Mouse (Mus musculus): Measurements from ENCODE around the gene Tmem53. TPM values are rescaled to one million over a fixed set of nuclear protein-coding genes. Genes with fewer than 3 reads are reported as not detected.

Tmem53 gene
- polyA plus RNA-seq, 1 experiment from 2014 or later = 13.1 TPM

DNA sequence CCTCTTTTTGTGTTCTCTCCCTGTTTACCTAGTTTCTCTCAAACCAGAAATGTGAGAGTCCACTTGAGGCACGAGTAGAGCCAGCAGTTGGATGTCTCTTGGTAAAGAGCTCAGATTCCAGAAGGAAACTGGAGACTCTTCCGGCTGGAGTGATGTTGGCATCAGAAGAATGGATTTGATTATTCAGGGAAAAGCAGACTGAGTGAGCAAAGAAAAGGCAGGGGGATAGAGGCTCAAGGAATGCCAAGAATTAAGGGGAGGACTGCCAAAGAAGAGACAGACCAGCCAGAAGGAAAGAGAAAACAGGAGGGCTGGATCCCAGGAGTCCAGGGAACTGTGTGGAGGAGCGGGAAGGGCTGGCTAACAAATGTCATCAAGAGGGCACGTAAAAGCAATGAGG is 15.9 kb upstream of the Tmem53 start:
- WGBS = 63% methylated on average over 4 of the region's 4 CpGs

DNA sequence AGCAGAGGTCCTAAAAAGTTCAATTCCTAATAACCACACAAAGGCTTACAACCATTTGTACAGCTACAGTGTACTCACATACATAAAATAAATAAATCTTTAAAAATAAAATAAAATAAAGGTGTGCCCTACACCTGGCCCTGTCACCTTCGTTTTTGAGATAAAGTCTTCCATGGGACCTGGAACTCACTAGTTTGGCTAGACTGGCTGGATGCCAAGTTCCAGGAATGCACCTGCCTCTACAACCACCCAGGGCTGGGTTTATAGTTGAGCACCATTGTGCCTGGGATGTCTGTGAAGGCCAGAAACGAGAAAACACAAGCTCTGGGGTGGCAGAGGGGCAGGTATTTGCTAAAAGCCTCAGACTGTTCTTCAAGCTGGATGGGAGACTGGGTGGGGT is 12.6 kb upstream of the Tmem53 start:
- no peak overlapping the region for H3K9ac ChIP-seq (ENCODE audit: low read depth, low read length)
- no peak overlapping the region for H3K27ac ChIP-seq (ENCODE audit: low read depth, low read length)
- no peaks in the 10 kb centered on the region for H3K4me1 ChIP-seq (replicated peaks; ENCODE audit: control insufficient read depth, insufficient read depth, low read length)
- H3K27me3 ChIP-seq (ENCODE audit: control insufficient read depth, insufficient read depth, low read length) = no peaks in the 10 kb centered on the region
- WGBS = 58% methylated on average over 2 of the region's 2 CpGs
- no peak overlapping the region for H3K4me3 ChIP-seq (ENCODE audit: low read depth, low read length)
- no peaks in the 10 kb centered on the region for H3K9me3 ChIP-seq (ENCODE audit: control insufficient read depth, low read length)
- DNase-seq (ENCODE audit: low spot score) (no peak), ATAC-seq (ENCODE audit: low FRiP score) (no peak)
- no peak overlapping the region for H3K4me2 ChIP-seq (replicated peaks; ENCODE audit: low read depth, low read length)
- H3K36me3 ChIP-seq (ENCODE audit: control insufficient read depth, insufficient read depth, low read length) = no peaks in the 10 kb centered on the region

More for the DNA sequence above, 15.9 kb upstream of the Tmem53 start:
- ATAC-seq (ENCODE audit: low FRiP score) (no peak), DNase-seq (ENCODE audit: low spot score) (no peak)
- Histone ChIP-seq H3K4me3 (ENCODE audit: low read depth, low read length) (no peak overlapping the region), H3K9ac (ENCODE audit: low read depth, low read length) (no peak overlapping the region), H3K27ac (ENCODE audit: low read depth, low read length) (no peak overlapping the region), H3K9me3 (ENCODE audit: control insufficient read depth, low read length) (no peaks in the 10 kb centered on the region), H3K4me2 (replicated peaks; ENCODE audit: low read depth, low read length) (no peak overlapping the region), H3K36me3 (ENCODE audit: control insufficient read depth, insufficient read depth, low read length) (no peaks in the 10 kb centered on the region), H3K4me1 (replicated peaks; ENCODE audit: control insufficient read depth, insufficient read depth, low read length) (no peaks in the 10 kb centered on the region), H3K27me3 (ENCODE audit: control insufficient read depth, insufficient read depth, low read length) (no peaks in the 10 kb centered on the region)

DNA sequence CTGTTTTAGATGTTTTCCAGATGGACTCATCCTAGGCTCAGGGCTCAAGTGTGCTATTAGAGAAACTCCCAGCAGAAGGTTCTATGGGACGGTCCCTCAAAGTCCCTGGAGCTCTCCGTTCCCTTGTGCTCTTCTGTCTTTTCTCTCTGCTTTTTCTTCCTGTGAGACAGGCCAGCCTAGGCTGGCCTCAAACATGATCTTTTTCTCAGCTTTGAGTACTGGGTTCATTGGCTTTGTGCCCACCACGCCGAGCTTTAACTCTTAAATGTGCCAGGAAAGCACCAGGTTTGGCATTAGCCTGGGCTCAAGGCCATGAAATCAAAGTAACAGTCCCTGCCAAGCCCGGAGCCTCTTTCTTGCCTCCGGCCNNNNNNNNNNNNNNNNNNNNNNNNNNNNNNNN is 10.9 kb upstream of the Tmem53 start:
- DNase-seq (ENCODE audit: low spot score) = no peak
- no peaks in the 10 kb centered on the region for H3K27me3 ChIP-seq (ENCODE audit: control insufficient read depth, insufficient read depth, low read length)
- no peak overlapping the region for H3K27ac ChIP-seq (ENCODE audit: low read depth, low read length)
- H3K4me3 ChIP-seq (ENCODE audit: low read depth, low read length) = no peak overlapping the region
- H3K4me2 ChIP-seq (replicated peaks; ENCODE audit: low read depth, low read length) = no peak overlapping the region
- no peak overlapping the region for H3K9ac ChIP-seq (ENCODE audit: low read depth, low read length)
- no peak for ATAC-seq (ENCODE audit: low FRiP score)
- H3K36me3 ChIP-seq (ENCODE audit: control insufficient read depth, insufficient read depth, low read length) = no peaks in the 10 kb centered on the region
- no peaks in the 10 kb centered on the region for H3K9me3 ChIP-seq (ENCODE audit: control insufficient read depth, low read length)
- WGBS = 87% methylated on average over 6 of the region's 6 CpGs
- no peaks in the 10 kb centered on the region for H3K4me1 ChIP-seq (replicated peaks; ENCODE audit: control insufficient read depth, insufficient read depth, low read length)

DNA sequence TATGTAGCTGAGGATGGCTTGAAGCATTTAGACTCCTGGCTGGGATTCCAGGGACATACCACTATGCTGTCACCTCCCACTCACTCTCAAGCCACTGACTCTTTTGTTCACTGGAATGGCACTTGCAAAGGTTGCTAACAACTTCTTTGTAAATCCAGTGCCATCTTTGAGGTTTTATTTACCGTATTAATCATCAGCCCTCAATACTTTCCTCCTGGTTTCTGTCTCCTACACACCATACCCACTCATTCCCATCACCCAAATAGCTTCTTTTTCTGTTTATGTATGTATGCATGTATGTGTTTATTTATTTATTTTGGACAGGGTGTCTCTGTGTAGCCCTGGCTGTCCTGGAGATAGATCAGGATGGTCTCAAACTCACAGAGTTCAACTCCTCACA is 769 bp upstream of the Tmem53 start:
- ATAC-seq (ENCODE audit: low FRiP score) (no peak), DNase-seq (ENCODE audit: low spot score) (no peak)
- Histone ChIP-seq H3K27me3 (ENCODE audit: control insufficient read depth, insufficient read depth, low read length) (no peaks in the 10 kb centered on the region), H3K36me3 (ENCODE audit: control insufficient read depth, insufficient read depth, low read length) (no peaks in the 10 kb centered on the region), H3K4me2 (replicated peaks; ENCODE audit: low read depth, low read length) (peak overlapping the region; percentile 51), H3K4me1 (replicated peaks; ENCODE audit: control insufficient read depth, insufficient read depth, low read length) (no peaks in the 10 kb centered on the region), H3K4me3 (ENCODE audit: low read depth, low read length) (peak overlapping the region; percentile 54; the same call in 1 of the 2 replicates), H3K27ac (ENCODE audit: low read depth, low read length) (no peak overlapping the region), H3K9ac (ENCODE audit: low read depth, low read length) (no peak overlapping the region), H3K9me3 (ENCODE audit: control insufficient read depth, low read length) (no peaks in the 10 kb centered on the region)
- 87% methylated on average over 1 of the region's 1 CpGs for WGBS

DNA sequence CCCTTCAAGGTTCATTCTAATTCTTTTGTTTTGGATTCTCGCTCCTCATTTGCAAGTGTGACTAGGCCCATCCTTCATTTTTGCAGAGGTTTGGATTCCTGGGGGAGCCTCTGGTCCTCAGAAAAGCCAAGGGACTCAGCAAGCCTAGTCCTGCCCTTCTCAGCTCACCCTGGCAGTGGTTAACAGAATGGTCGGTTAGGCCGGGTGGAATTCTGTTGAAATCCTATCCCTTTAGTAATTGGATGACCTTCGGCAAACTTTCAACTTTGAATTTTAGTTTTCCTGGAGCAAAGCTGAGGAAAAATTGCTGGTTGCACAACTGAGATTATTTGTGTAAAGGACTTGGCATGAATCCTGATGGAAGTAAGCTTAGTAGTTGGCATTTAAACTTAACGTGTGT is 600 bp downstream of the Tmem53 start:
- Histone ChIP-seq H3K9me3 (ENCODE audit: control insufficient read depth, low read length) (no peaks in the 10 kb centered on the region), H3K9ac (ENCODE audit: low read depth, low read length) (peak overlapping the region; percentile 69), H3K27me3 (ENCODE audit: control insufficient read depth, insufficient read depth, low read length) (no peaks in the 10 kb centered on the region), H3K4me1 (replicated peaks; ENCODE audit: control insufficient read depth, insufficient read depth, low read length) (no peaks in the 10 kb centered on the region), H3K4me2 (replicated peaks; ENCODE audit: low read depth, low read length) (peak overlapping the region; percentile 51), H3K4me3 (ENCODE audit: low read depth, low read length) (peak overlapping the region; percentile 54), H3K36me3 (ENCODE audit: control insufficient read depth, insufficient read depth, low read length) (no peaks in the 10 kb centered on the region), H3K27ac (ENCODE audit: low read depth, low read length) (peak overlapping the region; percentile 87; the same call in 1 of the 2 replicates)
- WGBS = 25% methylated on average over 5 of the region's 5 CpGs
- ATAC-seq (ENCODE audit: low FRiP score) (peak; percentile 50), DNase-seq (ENCODE audit: low spot score) (no peak)

DNA sequence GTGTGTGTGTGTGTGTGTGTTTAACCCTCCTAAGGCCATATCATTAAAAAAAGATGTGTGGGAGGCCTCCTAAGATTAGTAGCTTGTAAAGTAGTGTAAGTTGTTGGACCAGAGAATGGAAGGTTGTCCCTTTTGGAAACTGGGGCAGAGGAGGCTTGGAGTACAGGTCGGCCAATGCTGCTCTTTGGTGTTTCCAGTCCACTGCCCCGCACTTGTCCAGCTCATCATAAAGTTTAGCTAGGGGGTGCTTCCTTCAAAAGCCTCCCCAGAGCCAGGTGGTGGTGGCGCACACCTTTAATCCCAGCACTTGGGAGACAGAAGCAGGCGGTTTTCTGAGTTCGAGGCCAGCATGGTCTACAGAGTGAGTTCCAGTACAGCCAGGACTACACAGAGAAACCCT is 1.0 kb downstream of the Tmem53 start:
- H3K4me1 ChIP-seq (replicated peaks; ENCODE audit: control insufficient read depth, insufficient read depth, low read length) = no peaks in the 10 kb centered on the region
- H3K4me3 ChIP-seq (ENCODE audit: low read depth, low read length) = no peak overlapping the region
- H3K9me3 ChIP-seq (ENCODE audit: control insufficient read depth, low read length) = no peaks in the 10 kb centered on the region
- no peak overlapping the region for H3K27ac ChIP-seq (ENCODE audit: low read depth, low read length)
- DNase-seq (ENCODE audit: low spot score) = no peak
- no peak for ATAC-seq (ENCODE audit: low FRiP score)
- no peaks in the 10 kb centered on the region for H3K27me3 ChIP-seq (ENCODE audit: control insufficient read depth, insufficient read depth, low read length)
- H3K9ac ChIP-seq (ENCODE audit: low read depth, low read length) = no peak overlapping the region
- no peaks in the 10 kb centered on the region for H3K36me3 ChIP-seq (ENCODE audit: control insufficient read depth, insufficient read depth, low read length)
- WGBS = 86% methylated on average over 5 of the region's 5 CpGs
- H3K4me2 ChIP-seq (replicated peaks; ENCODE audit: low read depth, low read length) = 0 out of 2 replicates have a peak overlapping the region, but pooled peaks have one; percentile 51

DNA sequence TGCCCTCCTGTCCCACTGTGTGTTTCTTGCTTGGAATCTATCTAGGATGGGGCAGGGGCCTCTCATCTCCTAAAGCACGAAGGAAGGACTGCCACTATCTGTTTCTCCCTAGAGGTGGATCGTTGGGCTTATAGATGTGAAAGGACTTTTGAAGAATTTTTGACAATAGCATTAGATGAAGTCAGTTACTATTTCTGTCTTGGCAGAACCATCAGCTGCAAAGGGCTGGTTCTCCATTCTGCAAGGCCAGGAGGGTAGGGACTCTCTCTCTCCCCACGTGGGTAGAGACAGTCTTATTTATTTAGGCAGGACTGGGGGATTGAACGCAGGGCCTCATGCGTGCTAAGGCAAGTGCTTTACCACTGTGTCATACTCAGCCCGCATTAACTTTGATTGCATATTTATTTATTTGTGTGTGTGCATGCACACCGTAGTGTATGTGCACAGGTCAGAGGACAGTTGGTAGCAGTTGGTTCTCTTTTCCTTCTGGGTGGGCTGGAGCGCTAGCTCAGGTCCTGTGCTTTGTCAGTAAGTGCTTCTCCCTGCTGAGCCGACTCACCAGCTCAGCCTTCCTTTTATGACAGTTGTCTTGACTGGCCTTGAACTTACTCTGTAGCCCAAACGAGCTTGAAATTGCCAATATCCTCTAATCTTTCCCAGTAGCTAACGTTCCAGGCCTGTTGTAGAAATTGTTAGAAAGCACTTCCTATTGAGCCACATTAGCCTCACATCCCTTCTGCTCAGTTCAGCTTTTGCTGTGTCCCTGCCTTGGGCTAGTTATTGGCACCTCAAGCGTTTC is 1.7 kb downstream of the Tmem53 start:
- 71% methylated on average over 12 of the region's 12 CpGs for WGBS
- Histone ChIP-seq H3K4me1 (replicated peaks; ENCODE audit: control insufficient read depth, insufficient read depth, low read length) (no peaks in the 10 kb centered on the region), H3K36me3 (ENCODE audit: control insufficient read depth, insufficient read depth, low read length) (no peaks in the 10 kb centered on the region), H3K4me2 (replicated peaks; ENCODE audit: low read depth, low read length) (no peak overlapping the region), H3K27me3 (ENCODE audit: control insufficient read depth, insufficient read depth, low read length) (no peaks in the 10 kb centered on the region), H3K9ac (ENCODE audit: low read depth, low read length) (no peak overlapping the region), H3K4me3 (ENCODE audit: low read depth, low read length) (no peak overlapping the region), H3K9me3 (ENCODE audit: control insufficient read depth, low read length) (no peaks in the 10 kb centered on the region), H3K27ac (ENCODE audit: low read depth, low read length) (no peak overlapping the region)
- ATAC-seq (ENCODE audit: low FRiP score) (no peak), DNase-seq (ENCODE audit: low spot score) (no peak)

DNA sequence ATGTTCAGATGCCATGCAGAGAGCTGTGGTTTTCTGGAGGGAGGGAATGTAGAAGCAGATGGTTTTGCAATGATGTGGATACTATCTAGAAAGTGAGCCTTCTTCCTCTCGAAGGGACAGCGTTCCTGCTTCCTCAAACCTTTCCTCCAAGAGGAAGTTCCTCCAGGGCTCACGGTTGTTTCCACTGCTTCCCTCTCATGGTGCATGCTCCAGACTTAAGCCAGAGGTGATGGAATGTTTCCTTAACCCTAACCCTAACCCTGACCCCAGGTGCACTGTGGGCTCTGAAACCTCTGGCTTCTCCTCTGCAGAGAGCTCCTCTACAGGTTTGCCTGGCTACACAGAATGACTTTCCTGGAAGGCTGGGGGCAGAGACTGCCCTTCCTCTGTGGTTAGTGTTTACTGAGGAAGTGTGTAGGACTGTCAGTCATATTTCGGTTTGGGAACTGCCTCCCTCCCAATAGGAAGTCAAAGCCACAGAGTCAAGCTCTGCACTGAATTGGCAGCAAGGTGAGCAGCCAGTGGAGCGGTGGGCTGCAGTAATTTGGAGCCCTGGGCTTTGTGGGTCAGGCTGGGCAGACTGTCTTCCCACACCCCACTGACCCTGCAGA is 2.4 kb downstream of the Tmem53 start:
- Histone ChIP-seq H3K4me3 (ENCODE audit: low read depth, low read length) (no peak overlapping the region), H3K27me3 (ENCODE audit: control insufficient read depth, insufficient read depth, low read length) (no peaks in the 10 kb centered on the region), H3K9ac (ENCODE audit: low read depth, low read length) (no peak overlapping the region), H3K4me1 (replicated peaks; ENCODE audit: control insufficient read depth, insufficient read depth, low read length) (no peaks in the 10 kb centered on the region), H3K27ac (ENCODE audit: low read depth, low read length) (no peak overlapping the region), H3K4me2 (replicated peaks; ENCODE audit: low read depth, low read length) (no peak overlapping the region), H3K36me3 (ENCODE audit: control insufficient read depth, insufficient read depth, low read length) (no peaks in the 10 kb centered on the region), H3K9me3 (ENCODE audit: control insufficient read depth, low read length) (no peaks in the 10 kb centered on the region)
- WGBS = 68% methylated on average over 5 of the region's 5 CpGs
- ATAC-seq (ENCODE audit: low FRiP score) (no peak), DNase-seq (ENCODE audit: low spot score) (no peak)

DNA sequence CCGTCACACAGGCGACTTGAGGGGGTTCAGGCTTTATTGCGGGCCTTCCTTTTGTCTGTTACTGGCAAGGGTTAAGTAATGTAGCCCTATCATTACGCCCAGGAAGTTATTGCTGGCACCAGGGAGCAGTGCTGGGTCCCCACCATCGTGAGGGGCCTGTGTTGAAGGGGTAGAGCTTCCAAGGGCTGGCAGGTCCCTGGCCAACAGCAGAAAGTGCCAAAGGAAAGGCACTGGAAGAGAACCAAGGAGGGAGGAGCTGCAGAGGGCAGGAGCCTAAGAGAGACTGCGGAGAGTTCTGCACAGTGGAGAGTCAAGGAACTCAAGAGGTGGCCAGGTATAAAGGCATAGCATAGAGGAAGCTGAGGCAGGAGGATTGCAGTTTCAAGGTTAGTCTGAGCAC is 2.9 kb downstream of the Tmem53 start:
- no peaks in the 10 kb centered on the region for H3K9me3 ChIP-seq (ENCODE audit: control insufficient read depth, low read length)
- no peak overlapping the region for H3K4me2 ChIP-seq (replicated peaks; ENCODE audit: low read depth, low read length)
- no peak for ATAC-seq (ENCODE audit: low FRiP score)
- 53% methylated on average over 6 of the region's 6 CpGs for WGBS
- DNase-seq (ENCODE audit: low spot score) = no peak
- no peaks in the 10 kb centered on the region for H3K4me1 ChIP-seq (replicated peaks; ENCODE audit: control insufficient read depth, insufficient read depth, low read length)
- H3K36me3 ChIP-seq (ENCODE audit: control insufficient read depth, insufficient read depth, low read length) = no peaks in the 10 kb centered on the region
- H3K27ac ChIP-seq (ENCODE audit: low read depth, low read length) = no peak overlapping the region
- no peak overlapping the region for H3K4me3 ChIP-seq (ENCODE audit: low read depth, low read length)
- H3K9ac ChIP-seq (ENCODE audit: low read depth, low read length) = no peak overlapping the region
- H3K27me3 ChIP-seq (ENCODE audit: control insufficient read depth, insufficient read depth, low read length) = no peaks in the 10 kb centered on the region
